Mouse (Mus musculus) c-Kit-positive CD71-negative TER-119-negative erythroid progenitor cells, embryonic 14.5 days (primary cell): ENCODE measurements around the gene Chn2.

ENCODE experiments used
- DNase-seq: peaks from one replicate; pipeline ENCODE4 v3.0.0-alpha.2; 2013; ENCODE audit warnings: low read depth

The Chn2 gene

DNA sequence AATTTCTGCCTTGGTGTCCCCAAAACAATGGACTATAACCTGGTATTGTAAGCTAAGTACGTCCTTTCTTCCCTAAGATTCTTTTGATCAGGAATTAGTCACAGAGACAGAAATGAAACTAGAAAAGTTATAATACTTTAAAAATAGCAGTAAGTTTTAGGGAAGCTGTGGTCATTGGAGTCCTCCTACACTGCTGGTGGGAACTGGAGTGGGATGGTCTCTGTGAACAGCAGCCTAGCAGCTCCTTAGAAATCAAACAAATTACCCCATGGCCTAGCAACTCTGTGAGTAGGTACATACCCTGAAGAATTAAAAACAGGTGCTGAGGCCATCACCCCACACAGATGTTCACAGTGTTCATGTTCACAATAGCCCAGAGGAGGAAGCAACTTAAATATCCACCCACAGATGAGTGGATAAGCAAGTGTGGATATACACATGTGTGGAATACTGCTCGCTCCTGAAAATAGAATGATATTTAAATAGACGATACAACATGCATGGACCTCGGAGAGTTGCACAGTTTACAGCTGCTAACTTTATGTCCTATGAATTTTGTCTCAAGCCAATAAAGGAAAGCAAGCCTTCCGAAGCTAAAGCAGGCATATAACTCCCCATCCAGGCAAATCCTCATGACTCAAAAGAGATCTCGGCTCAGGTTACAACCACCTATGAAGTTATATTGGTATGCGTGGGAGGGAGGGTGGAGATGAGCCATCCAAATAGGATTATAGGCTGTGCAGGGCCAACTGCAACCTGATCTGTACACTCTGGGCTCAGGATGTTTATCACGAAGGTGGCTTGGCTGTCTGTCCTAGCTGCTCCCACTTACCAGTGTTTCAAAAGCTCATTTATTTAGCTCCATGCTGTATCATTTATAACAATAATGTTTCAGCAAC is 209.2 kb downstream of the Chn2 start:
- no peak for DNase-seq

DNA sequence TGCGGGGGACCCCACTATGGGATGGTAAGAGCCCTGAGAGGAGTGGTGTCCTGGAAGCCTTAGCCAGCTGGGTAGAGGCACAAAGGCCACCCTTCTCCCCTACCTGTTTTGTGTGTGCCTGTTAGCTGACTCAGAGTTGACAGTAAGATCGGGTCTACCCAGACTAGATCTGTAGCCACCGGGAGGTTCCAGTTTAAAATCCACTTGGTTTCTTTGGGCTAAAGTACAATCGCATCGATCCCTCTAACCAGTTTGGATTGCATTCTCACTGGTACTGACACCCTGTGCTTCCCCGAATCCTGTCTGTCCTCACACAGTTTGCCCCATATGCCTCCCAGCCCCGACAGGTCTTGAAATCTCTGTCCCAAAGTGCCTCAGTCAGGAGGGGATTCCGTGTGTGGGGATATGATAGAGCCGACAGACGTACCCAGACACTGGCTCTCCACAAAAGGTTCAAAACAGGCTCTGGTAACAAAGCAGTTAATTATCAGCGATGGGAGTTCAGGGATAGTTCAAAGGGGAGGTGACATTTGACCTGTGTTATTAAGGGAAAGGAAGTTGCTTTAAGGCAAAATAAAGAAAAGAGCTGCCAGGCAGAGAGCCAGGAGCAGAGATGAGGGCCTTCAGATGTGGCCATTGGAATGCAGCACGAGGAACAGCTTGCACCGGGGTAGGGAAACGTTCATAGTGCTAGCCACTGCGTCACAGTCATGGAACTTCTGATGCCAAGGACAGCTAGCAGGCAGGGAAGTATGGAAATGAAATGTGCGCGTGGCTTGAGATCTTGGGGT is 212.2 kb downstream of the Chn2 start:
- no peak for DNase-seq

GRCm38 (mm10) chr6:54253206-54253605 is 213.9 kb downstream of the Chn2 start:
- DNase-seq, result no peak

DNA sequence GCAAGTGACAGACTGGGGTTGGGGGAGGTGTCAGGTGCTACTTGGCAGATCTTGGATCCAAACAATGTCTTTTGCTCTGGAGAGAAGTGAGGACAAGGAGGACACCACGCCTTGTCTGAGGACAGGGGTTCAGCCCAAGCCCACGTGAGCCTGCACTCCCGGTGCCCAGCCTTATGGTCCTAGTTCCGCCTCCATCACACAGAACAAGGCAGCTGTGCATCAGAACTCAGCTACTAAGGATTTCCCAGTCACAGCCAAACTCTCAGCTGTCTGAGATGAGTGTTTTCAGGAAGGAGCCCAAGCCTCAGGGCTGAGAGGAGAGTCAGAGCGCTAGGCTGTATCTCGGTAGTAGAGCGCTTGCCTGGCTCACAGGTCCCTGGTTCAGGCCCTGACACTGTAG is 214.5 kb downstream of the Chn2 start:
- no peak for DNase-seq

DNA sequence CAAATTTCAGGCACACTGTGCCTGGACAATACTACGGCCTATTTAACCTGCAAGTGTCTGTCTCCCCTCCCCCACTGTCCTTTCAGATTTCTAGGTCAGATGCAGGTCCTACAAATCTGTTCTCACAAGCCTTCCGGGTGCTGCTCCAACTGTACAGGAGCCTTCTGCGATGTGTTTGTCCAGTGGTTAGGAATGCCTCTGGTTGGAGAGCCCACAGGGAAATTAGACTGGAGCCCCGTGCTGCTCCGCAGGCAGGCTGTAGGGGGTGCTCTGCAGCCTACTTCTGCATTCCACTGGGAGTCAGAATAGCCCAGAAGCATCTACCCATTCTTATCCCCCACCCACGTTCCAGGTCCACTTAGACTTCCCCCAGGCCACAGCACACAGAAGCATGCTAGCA is 215.4 kb downstream of the Chn2 start:
- no peak for DNase-seq

- no peak for DNase-seq
Measured at GRCm38 (mm10) chr6:54255321-54255720, 216.0 kb downstream of the Chn2 start.

- DNase-seq, result no peak
Measured at GRCm38 (mm10) chr6:54256397-54256796, 217.0 kb downstream of the Chn2 start.

DNA sequence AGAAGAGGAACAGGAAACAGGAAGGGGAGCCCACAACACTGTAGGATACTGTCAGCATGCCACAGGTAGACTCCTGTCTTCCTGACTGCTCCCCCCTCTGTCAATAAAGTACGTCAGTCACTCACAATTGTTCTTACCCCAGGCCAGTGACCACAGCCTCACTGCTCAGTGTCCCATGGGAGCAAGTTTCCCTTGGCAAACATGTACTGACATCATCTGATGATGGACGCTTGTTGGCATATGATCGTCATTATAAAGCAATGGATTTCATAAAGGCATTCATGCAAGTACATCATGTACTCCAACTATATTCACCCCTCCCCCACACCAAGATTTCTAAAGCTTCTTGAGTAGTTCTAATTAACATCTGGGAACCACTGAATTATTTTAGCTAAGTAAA is 218.2 kb downstream of the Chn2 start:
- DNase-seq, result no peak

DNA sequence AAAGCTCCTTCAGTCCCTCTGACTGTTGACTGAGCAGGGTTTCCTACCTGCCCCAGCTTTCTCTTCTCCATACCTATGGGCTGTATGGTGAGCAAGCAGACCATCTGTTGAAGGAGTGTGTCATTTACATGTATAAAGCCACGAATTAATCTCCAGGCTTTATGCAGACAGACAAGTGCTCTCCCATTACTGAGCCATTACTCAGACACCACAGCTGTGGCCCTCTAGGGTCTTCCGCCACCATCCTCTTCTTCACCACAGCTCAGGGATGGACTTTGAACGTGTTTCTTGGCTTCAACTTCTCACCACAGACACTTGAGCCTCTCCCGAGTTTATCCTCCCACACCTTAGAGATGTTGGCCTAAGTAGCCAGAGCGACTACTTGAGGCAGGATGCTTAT is 219.1 kb downstream of the Chn2 start:
- DNase-seq, result no peak

DNA sequence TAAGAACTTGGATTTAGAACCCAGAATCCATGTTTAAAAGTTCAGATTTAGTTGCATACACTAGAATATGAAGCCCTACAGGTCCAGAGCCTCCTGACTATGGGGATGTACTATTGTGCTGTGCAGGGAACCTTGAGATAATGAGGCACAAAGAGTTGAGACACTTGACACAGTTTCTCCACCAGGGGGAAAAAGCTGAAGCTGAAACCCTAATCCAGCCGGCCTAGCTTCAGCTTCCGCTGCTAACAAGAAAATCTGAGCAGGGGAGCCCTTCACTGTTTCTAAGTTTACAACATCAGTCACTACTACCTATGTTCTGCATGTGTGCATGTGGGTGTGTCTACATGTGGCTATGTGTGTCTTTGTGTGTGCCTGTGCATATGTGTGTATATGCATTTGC is 223.4 kb downstream of the Chn2 start:
- DNase-seq, result no peak

DNA sequence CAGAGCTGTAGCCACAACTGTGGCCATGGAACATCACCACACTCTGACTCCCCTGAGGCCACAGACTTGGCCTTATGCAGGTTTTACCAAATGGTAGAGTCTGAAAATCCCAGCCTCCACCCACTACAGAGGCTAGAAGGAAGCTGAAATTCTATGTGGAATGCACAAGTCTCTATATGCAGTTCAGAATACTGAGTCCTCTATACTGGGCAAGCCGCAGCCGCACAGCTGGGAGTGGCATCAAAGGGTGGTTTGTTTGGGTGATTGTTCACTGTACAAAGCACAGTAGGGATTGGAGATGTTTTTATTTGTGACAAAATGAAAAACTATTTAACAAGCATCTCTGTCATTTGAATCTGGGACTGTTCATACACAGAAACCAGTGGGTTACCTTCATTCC is 224.5 kb downstream of the Chn2 start:
- DNase-seq, result no peak

GRCm38 (mm10) chr6:54264537-54264936 is 225.2 kb downstream of the Chn2 start:
- no peak for DNase-seq

DNA sequence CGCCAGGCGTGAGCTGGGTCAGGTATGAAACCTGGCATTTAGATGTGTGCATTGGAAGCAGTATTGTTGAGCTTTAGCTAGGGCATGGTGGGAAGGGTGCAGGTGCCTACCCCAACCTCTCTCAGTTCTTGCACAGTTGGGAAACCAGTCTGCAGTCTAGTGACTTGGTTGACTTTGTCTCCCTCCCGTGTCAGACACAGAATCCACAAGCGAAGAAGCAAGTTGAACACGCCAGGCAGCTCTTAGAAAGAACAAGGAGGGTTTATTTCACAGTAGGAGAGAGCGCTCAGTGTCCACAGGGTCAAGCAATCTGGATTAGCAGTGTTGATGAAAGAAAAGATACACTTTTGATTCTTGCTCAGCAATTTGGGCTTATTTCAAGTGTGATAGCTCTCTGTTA is 226.0 kb downstream of the Chn2 start:
- no peak for DNase-seq

- DNase-seq, result no peak
Measured at GRCm38 (mm10) chr6:54272556-54273378, 233.4 kb downstream of the Chn2 start.

DNA sequence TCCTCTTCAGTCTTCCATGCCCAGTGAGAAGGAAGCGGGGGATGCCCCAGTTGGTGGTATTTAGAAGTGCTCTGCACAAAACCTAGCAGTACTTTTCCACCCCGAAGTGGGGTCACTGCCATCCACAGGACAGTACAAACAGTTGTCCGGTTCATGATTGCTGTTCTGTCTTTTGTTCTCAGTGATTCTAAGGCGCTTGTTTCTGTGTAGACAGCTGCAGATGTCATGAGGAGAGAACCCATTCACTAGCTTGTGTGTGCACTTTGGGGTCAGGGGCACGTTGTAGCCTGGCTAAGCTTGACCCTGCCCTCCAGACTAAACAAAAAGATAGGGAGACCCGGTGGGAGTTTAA is 234.0 kb downstream of the Chn2 start:
- DNase-seq, result no peak

DNA sequence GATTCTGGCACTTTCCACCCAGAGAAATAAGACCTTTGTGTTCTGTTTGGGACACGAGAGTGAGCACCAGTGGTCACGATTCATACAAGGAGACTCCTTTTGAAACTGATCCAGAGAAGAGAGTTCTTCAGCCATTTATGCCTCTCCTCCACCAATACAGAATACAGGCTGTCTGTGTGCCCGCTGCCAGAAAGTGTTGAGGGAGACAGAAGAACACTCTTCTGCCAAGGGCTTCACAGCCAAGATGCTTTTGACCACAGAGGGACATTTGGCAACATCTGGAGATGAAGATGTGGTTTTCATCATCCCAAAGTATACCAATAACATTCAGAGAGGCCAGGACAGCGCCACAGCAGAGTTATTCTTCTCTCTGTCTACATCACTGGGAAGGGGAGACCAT is 237.9 kb downstream of the Chn2 start:
- no peak for DNase-seq

- no peak for DNase-seq
Measured at GRCm38 (mm10) chr6:54277828-54278227, 238.5 kb downstream of the Chn2 start.

- no peak for DNase-seq
Measured at GRCm38 (mm10) chr6:54278613-54279012, 239.3 kb downstream of the Chn2 start.

GRCm38 (mm10) chr6:54279391-54279790 is 240.0 kb downstream of the Chn2 start:
- DNase-seq, result no peak

DNA sequence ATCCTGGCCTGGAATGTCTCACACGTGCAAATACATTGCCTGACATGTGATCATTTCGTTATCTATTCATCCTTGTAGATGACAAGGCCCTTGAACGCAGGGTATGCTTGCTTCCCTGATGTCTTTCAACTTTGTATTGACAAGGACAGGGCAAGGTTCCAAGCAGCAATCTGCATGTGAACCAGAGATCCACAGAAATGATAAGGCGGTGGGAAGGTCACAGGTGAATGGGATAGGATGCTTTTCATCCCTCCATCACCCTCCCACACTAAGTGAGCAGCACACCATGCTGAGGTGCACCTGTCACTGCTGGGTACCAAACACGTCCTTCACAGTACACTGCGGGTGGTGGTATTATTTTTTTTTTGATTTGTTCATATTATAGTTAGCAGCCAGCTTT is 240.9 kb downstream of the Chn2 start:
- DNase-seq, result no peak

DNA sequence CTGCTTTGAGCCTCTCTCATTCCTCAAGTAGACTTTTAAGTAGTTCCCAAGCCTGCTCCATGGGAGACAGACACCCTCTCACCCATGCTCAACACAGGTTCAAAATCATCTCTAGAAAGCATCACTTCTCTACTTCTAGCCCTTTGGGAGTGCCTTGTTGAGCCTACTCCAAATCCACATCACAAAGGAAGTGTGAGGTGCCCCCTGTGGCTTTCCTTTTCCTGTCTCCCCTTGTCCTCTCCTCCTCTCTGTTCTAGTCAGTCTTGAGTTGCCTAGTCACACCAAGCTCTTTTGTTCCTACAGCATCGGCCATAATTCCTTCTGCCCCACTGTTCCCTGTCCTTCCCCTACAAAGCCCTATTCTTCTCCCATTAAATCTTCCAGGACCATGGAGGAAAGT is 243.9 kb downstream of the Chn2 start:
- DNase-seq, result no peak

- peak; percentile 4 for DNase-seq
Measured at GRCm38 (mm10) chr6:54284167-54284711, 244.9 kb downstream of the Chn2 start.
